Mouse (Mus musculus) Patski (cell line): ENCODE measurements at regions not wholly inside any gene's neighbourhood (a gene's known extent, or its start where the extent isn't known, plus 50 kb on each side); places are given as distances from the start of the nearest gene placed in this dataset.
A peak's percentile ranks its signal among the peaks of the same experiment; 100 is the strongest.

Experiments
- ATAC-seq: fragments of 100-300 bp; one replicate; pipeline ENCODE4 v1.8.0; 2021
- CTCF ChIA-PET: fragments of 350-600 bp; sonication (Branson Sonifier 250); formaldehyde crosslinking; loops from one replicate; lab custom pipeline; 2022; ENCODE audit warnings: inconsistent platforms; lab: Charles Lee
- POLR2A ChIA-PET: fragments of 350-600 bp; sonication (Branson Sonifier 250); formaldehyde crosslinking; loops from one replicate; lab custom pipeline; 2022; ENCODE audit warnings: antibody characterized with exemption, inconsistent platforms; lab: Charles Lee
- DNase-seq: peaks from one replicate; pipeline ENCODE4 v3.0.0-alpha.2; 2011; ENCODE audit warnings: low read depth, low spot score
- H3K27me3 ChIP-seq: fragments of 371-371 bp; one replicate; pipeline ENCODE4 v1.5.1; 2021
- CTCF ChIP-seq: fragments of 100-300 bp; IDR thresholded peaks from one replicate; pipeline ENCODE4 v1.5.1; 2021
- in situ Hi-C: fragments of 300-500 bp; cut with MboI; formaldehyde crosslinking; loops from 3 replicates; pipeline ENCODE4 v1.11.1; 2018; ENCODE audit warnings: low pct_unique_long_range_greater_than_20kb, mixed read lengths

GRCm38 (mm10) chr8:66568861-66569260, 57.3 kb downstream of the Tktl2 start:
- ChIA-PET POLR2A (no interaction called here), CTCF (no interaction called here)
- ATAC-seq (no peak), DNase-seq (no peak)
- in situ Hi-C loops = no loop called here
- H3K27me3 ChIP-seq = peaks cover 19% of the 10 kb centered on the region
- no peak for TF ChIP-seq CTCF

- CTCF ChIA-PET = no interaction called here
- DNase-seq = no peak
- in situ Hi-C loops = no loop called here
Observed at GRCm38 (mm10) chr8:66586182-66586581, 74.6 kb downstream of the Tktl2 start.

DNA sequence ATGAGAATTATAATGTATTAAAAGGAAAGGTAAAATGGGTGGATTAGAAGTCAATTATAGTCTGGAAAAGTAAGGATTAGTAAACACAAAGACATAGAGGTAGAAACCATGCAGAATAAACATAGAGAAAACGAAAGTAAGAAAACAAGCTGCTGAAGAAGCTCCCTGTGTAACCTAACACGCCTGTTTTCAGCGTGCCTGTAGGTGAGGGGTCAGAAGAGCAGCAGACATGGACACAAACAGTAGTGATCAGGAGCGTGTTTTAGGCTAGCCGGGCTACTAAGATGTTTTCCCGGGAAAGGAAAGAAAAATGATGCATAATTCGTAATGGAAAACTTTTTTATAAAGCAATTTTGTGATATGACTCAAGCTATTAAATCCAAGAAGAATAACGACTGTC, 75.3 kb downstream of the Tktl2 start:
- in situ Hi-C loops = no loop called here
- H3K27me3 ChIP-seq = no peaks in the 10 kb centered on the region
- ATAC-seq (peak; percentile 54), DNase-seq (no peak)
- TF ChIP-seq CTCF = no peak
- CTCF ChIA-PET = no interaction called here
- POLR2A ChIA-PET = no interaction called here

More at GRCm38 (mm10) chr8:66586182-66586581, 74.6 kb downstream of the Tktl2 start:
- TF ChIP-seq CTCF = no peak
- no peaks in the 10 kb centered on the region for H3K27me3 ChIP-seq
- no peak for ATAC-seq
- POLR2A ChIA-PET = no interaction called here

DNA sequence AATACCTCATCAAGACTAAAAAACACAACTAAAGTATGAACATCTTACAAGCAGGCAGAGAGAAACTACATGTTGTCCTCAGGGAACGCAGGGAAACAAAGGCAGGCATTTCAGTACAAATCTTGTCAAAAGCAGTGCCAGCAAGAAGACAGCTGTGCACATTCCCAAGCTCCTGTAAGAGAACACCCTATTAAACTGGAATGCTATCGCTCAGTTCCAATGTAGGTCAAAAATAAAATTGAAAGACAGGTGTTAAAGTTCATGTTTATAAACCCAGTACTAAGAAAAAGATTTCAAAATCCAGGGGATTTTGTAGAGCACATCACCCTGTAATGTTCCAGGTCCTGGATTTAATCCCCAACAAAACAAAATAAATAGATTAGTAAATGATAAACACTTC, 75.7 kb downstream of the Tktl2 start:
- in situ Hi-C loops = no loop called here
- no peak for TF ChIP-seq CTCF
- DNase-seq = no peak

GRCm38 (mm10) chr8:66589437-66589836, 77.9 kb downstream of the Tktl2 start:
- ATAC-seq (no peak), DNase-seq (no peak)
- peak; percentile 35 for TF ChIP-seq CTCF
- H3K27me3 ChIP-seq = peaks cover 2% of the 10 kb centered on the region
- in situ Hi-C loops = no loop called here
- ChIA-PET CTCF (no interaction called here), POLR2A (no interaction called here)

More for the DNA sequence above, 75.7 kb downstream of the Tktl2 start:
- CTCF ChIA-PET = interaction anchor here (1.1 kb wide), 1 partner anchor 30 kb away, joined by 3 read pairs; no protein-coding TSS in a partner anchor
- POLR2A ChIA-PET = no interaction called here
- ATAC-seq = no peak
- no peaks in the 10 kb centered on the region for H3K27me3 ChIP-seq

DNA sequence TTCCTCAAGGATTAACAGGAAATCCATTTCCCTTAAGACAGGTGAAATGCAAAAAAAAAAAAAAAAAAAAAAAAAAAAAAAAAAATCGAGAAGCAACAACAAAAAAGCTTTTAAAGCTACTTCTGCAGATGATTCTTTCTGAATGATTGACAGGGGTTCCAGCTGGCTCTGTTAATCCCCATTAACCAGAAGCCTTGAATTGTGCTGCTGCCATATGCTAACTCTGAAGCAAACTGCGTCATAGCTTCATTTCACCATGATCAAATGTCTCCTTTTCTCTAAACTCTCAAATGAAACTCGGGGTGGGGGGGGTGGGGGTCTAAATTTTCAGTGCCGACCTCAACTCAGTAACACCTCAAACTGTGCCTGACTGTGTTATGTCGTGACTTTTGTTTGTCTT, 80.7 kb downstream of the Npy5r start:
- no peak for TF ChIP-seq CTCF
- in situ Hi-C loops = no loop called here
- no peaks in the 10 kb centered on the region for H3K27me3 ChIP-seq
- no peak for DNase-seq
- ChIA-PET POLR2A (no interaction called here), CTCF (interaction anchor here (0.6 to 1.1 kb wide), 2 partner anchors 14 to 1144 kb away, joined by 3 to 4 read pairs; no protein-coding TSS in a partner anchor)
- no peak for ATAC-seq

- in situ Hi-C loops = no loop called here
- DNase-seq = no peak
Observed at GRCm38 (mm10) chr8:66623361-66623760, 64.6 kb downstream of the Npy5r start.

DNA sequence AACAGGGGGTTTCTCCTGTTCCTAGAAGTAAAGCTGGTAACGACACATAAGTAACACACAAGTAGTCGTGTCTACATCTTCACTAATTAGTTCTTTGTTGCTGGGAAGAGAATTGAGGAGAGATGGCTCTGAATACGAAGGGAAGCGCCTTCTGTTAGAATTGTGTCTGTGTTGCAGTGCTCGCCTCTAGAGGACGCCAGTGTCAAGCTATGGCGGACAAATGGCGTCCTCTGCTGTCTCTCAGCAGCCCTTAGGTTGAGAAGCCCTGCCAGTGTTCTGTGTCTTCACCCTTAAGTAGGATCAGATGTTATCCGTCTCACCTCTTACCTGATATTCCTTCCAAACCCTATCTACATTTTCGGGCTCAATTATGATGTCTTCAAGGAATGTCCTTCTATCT, 64.1 kb downstream of the Npy5r start:
- H3K27me3 ChIP-seq = peaks cover 7% of the 10 kb centered on the region
- TF ChIP-seq CTCF = peak; percentile 29
- DNase-seq (no peak), ATAC-seq (no peak)
- POLR2A ChIA-PET = no interaction called here
- CTCF ChIA-PET = no interaction called here
- in situ Hi-C loops = no loop called here

More at GRCm38 (mm10) chr8:66623361-66623760, 64.6 kb downstream of the Npy5r start:
- CTCF ChIA-PET = no interaction called here
- TF ChIP-seq CTCF = no peak
- peaks cover 7% of the 10 kb centered on the region for H3K27me3 ChIP-seq
- POLR2A ChIA-PET = no interaction called here
- no peak for ATAC-seq
